Mouse (Mus musculus) heart, postnatal 4 days (tissue): ENCODE measurements at regions not wholly inside any gene's neighbourhood (a gene's known extent, or its start where the extent isn't known, plus 50 kb on each side); places are given as distances from the start of the nearest gene placed in this dataset.

ENCODE experiments used
- DNase-seq: peaks from one replicate; pipeline ENCODE4 v3.0.0; 2021

GRCm38 (mm10) chr8:36304809-36305208 lies 539.2 kb downstream of the Gm19410 start:
- DNase-seq: no peak

DNA sequence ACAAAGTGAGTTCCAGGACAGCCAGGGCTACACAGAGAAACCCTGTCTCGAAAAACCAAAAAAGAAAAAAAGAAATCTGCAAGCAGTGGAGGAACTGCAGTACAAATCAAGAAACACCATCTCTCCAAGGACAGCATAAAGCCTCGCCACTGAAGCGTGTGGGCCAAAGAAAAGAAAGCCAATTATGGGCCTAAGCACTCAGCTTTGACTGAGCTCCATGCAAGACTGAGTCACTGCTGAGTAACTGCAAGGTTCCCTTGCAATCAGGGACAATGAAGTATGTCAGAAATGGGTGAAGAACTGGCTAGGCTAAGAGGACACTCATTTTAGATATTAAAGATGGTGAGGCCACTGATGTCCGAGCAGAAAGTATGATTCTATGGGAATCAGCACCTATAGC lies 540.7 kb downstream of the Gm19410 start:
- no peak for DNase-seq

- DNase-seq: no peak
Observed at GRCm38 (mm10) chr8:36307496-36307895, 541.9 kb downstream of the Gm19410 start.

DNA sequence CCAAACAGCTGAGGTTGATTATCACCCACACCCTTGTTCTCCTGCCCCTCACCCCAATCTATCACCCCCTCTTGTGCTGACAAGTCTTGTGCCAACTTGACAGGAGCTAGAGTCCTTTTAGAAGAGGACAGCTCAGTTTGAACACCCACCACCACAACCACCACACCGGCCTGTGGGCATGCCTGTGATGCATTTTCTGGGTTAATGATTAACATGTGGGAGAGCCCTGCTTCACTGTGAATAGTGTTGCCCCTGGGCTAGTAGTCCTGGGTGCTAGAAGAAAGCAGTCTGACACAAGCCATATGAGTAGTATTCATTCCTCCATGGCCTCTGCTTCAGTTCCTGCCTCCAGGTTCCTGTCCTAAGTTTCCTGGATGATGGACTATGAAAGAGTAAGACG lies 542.5 kb downstream of the Gm19410 start:
- DNase-seq: no peak

DNA sequence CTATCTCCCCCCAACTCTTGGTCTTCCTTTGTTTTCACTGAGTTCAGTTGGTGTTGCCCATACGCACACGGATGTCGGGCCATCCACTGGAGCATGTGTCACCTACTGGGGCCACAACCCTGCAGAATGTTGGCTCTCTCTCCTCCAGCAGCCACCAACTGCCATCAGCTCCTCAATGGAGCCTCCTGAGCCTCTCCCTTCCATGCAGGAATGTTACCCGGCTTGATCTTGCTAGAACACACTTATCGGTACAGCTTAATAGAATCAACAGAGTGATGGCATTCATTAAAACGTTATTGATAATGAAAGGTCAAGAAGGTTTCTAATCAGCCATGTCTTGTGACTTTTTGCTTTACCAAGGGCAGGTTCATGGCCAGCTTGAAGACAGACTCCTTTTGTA lies 543.7 kb downstream of the Gm19410 start:
- no peak for DNase-seq

- DNase-seq: peak; percentile 73
Observed at GRCm38 (mm10) chr8:36309952-36310351, 544.4 kb downstream of the Gm19410 start.

DNA sequence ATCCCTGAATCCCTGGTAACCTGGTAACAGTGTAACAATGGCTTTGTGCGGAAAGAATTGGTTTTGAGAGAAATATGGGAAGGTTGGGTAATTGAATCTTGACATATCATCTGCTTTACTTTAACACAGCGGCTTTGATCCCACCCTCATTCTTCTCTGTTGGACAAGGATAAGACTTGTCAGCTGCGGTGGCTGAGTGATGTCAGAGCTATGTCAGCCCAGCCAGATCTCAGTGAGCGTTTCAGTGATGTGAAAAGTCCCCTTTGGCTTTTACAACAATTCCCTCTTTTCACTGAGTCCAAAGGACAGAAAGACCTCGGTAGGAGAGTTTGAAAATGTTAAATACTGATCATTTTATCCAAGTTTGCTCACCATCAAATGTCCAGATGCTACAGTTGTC lies 546.1 kb downstream of the Gm19410 start:
- no peak for DNase-seq

DNA sequence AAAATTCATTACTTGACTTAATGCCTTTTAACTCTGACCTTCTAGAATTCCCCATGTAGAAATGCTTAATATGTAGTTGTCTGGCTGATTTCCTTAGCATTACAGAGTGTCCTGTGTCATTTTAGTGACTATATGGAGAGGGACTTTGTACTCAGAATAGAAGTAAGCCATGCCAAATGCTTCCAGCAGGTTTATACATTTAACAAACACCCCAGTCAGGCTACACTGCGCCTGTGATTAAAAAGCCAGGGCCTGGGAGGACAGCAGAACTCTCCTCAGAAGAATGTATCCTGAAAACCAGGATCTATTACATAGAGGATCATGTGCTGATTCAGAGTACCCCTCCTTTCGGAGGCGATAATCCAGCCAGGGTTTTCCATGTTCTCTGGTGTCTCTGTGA lies 547.4 kb downstream of the Gm19410 start:
- DNase-seq: no peak

DNA sequence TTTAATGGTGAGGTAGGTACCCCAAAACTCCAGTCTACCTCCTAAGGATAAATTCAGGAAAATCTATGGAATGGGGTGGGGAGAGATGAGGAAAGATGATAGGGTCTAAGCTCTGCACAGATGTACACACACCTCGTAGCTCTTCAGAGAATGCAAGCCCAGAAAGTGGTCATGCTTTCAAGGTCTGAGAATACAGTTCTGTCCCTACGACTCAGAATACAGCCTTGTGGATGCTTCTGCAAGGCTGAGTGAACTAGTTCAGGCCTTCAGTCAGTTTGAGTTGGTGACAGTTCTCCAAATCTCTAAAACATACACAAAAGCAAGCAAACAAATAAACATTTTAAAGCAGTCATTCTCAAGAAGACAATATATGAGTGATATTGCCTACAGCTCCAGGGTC lies 552.8 kb downstream of the Gm19410 start:
- DNase-seq: no peak

DNA sequence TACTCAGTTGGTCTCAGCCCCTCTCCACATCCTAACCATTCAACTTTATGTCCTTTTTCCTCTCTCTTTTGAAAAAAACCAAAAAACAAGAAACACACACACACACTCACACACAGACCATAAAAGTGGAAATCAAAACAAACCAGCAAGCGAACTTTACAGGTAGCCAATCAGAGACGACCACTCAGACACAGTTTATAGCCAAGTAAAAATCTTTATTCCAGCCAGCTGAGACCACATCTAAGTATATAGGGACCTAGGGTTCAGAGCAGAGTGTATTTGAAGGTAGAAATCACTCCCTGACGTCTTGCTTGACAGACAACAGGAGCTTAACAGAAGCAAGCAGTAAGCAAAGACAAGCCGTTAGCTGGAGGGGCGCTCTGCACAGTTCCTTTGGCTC lies 553.3 kb downstream of the Gm19410 start:
- no peak for DNase-seq

DNA sequence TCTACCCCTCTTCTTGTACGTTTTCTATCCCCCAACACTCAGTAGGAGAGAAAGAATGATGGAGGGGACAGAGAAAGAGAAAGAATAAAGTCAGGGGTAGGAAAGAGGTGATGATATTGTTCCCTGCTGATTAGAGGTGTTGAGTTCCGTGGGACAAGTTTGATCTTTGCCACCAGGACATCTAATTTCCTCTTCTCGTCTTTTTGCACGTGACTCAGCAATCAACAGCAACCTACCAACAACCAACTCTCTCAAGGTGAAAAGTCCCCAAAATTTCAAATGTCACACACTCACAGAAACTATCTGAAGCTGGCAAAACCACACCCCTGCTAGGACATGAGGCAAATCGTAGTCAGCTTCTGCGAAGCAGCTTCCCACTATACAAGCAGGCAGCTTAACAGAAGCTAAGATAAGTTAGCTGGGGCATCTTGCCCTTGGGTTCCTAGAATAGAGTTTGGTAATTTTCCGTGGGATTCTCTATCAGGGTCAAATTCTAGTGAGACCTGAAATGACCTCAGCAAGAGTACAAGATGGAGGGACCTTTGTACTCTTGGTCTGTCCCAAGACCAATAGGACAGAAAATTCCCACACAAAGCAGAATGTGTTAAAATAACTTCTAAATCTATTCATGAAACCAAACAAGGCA lies 553.8 kb downstream of the Gm19410 start:
- DNase-seq: no peak

DNA sequence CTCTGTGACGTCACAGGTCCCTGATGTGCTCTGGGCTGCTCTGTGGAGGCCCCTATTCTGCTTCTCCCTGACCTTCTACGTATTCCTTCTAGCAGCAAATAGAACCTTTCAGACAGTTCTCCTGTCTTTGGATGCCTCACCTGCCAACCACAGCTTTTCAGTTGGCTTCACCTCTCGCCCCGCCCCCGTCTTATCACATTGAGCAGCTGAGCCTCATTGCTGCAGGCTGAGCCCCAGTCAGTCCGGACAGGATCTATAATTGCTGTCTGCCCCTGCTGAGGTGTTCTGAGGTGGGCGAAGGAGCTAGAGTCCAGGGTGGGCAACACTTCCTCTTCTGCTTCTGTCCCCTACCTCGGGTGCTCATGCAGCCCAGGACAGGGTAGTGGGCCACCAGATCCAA lies 556.5 kb downstream of the Gm19410 start:
- no peak for DNase-seq

GRCm38 (mm10) chr8:36322578-36322977 lies 557.0 kb downstream of the Gm19410 start:
- DNase-seq: no peak

DNA sequence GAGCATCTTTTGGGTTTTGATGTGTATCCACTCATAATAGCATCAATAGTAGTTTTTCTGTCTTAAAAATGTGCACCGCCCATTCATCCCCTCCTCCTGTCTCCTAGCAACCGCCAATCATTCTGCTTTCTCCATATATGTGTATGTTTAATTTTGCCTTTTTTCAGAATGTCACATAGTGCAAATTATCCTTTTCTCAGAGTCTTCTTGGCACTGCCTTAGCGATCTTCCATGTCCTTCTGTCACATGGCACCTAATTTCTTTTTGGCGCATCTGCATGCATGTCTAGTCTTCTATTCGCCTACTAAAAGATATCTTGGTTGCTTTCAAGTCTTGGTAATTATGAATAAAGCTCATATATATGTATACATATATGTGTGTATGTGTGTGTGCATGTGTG lies 573.0 kb downstream of the Gm19410 start:
- no peak for DNase-seq

DNA sequence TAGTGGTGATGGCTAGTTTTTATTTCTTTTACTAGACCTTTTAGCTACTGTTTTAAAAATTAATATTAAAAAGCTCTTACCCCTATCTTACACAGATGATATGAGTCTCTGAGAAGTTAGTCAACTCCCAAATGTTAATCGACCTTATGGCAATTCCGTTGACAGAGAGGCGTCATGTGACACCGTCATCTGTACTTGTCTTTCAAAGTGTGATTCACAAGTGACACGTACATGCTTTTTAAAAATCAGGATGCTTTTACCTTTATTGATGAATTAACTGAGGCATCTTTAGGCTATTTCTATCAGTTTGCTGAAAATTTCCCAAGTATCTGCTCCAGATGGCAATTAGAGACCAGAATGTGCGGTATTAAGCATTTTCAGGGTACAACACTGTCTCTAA lies 573.9 kb downstream of the Gm19410 start:
- no peak for DNase-seq

GRCm38 (mm10) chr8:36340454-36340853 lies 574.9 kb downstream of the Gm19410 start:
- DNase-seq: no peak

GRCm38 (mm10) chr8:36341965-36342364 lies 576.4 kb downstream of the Gm19410 start:
- DNase-seq: no peak

DNA sequence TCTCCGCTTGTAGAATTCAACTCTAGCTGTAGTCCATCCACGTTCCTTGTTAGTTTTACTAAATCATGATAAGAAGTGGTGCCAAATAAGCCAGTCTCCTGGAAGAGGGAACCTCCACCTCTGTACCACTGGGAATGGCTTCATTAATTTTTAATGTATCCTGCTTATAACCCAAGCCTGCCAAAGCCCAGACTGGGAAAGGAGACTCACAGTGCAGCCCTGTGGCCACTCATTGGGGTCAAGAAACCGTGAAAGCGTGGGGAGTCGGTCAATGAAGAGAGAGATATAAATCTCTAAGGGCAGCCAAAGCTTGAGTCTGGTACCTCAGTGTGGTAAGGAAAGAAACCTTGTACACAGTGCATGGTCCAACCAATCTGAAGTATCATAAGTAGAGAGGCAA lies 577.1 kb downstream of the Gm19410 start:
- DNase-seq: no peak

GRCm38 (mm10) chr8:36346682-36347324 lies 581.2 kb downstream of the Gm19410 start:
- peak; percentile 88 for DNase-seq

DNA sequence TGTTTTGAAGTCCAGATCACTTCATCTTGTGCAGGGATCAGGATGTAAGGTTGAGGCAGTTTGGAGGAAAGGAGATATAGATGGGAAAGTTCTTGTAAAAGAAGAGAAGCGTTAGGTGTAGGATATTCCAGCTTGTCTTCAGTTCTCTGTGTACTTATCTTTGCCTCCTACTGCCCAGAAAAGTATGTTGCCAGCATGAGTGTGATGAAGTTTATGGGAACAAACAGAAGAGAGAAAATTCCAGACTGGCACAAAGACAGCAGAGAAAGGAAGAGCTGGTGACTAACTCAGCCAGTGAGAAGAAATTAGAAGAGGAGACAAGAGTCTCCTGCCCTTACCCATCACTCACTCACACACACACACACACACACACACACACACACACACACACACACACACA lies 582.5 kb downstream of the Gm19410 start:
- DNase-seq: no peak

DNA sequence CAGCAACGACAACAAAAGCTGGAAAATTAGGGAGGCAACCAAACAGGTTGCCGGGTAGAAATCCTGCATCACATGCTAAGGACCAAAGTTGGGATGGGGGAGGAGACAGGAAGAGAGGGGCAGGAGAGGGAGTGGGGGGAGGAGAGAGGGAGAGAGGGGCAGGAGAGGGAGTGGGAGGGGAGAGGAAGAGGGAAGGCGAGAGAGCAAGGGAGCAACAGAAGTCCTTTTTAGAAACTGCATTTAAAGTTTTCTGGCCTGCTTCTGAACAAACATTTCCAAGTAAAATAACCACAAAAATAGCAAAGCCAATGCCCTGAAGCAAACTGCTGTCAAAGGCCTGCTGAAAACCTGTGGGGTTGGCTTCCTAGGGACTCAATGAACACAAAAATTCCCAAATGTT lies 589.3 kb downstream of the Gm19410 start:
- no peak for DNase-seq

DNA sequence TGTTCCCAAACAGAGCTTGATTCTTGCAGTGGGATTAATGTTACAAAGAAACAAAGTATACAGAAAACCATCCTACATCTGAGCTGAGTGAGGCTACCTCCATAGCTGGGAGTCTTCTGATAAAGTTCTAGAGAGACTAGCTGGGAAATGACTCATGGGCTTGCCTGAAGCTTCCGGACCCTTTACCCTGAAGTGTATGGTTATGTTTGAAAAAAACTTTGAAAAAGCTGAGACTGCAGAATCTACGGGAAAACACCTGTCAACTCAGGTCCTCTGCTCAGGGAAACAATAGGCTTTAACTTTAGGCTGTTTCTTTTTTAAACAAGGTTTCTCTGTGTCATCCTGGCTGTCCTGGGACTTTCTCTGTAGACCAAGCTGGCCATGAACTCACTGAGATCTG lies 593.4 kb downstream of the Gm19410 start:
- DNase-seq: no peak

DNA sequence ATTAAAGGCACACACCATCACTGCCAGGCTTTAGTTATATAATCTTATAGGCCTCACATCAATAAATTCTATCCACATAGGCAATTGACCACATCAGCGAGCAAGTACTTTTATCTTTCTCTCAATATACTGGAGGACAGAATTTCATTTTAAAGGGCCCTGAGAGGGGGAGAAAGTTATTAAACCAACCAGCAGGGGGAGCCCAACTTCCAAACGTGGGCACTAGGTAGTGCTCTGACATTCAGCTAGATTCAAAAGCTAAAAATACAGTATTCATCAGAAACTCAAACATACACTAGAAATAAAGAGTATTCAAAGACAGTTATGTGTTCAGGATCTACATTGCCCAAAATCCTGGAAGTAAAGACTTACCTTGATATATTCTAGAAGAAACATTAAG lies 595.7 kb downstream of the Gm19410 start:
- DNase-seq: peak; percentile 83

DNA sequence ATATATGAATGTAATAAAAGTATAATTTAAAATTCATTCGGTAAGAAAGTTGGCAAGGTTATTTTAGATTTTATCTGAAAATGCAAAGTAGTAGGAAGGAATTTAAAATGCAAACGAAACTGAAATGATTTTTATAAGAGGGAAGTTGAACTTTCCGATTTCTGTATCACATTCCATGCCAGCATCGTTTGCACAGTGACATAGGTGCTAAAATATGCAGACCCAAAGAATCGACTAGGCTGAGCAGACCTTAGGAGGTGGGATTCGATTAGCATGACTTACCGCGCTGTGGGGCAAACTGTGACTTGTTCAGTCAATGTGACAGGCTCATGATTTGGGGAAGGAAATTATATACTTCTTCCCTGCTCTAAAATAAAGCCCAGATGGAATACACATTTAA lies 596.2 kb downstream of the Gm19410 start:
- DNase-seq: no peak

- DNase-seq: no peak
Observed at GRCm38 (mm10) chr8:36363291-36363690, 597.7 kb downstream of the Gm19410 start.
